Mouse (Mus musculus) cerebellum, adult 2 months (tissue): ENCODE measurements around the gene Uevld. TPM values are rescaled to one million over a fixed set of nuclear protein-coding genes. Genes with fewer than 3 reads are reported as not detected.
"Not testable (repeated sequence)": the region's sequence is repeated elsewhere in the genome, so short reads cannot be mapped to it uniquely, and the experiment has no call there.

ENCODE experiments used
- DNase-seq, 2 experiments: peaks; one replicate each; pipeline ENCODE4 v3.0.0; 2021
- H3K27ac ChIP-seq: fragments of 200-500 bp; 2 replicates; pipeline ENCODE4 v1.5.1; 2012; ENCODE audit warnings: low read length, control low read depth, inconsistent platforms; ENCODE audit not compliant: insufficient read depth
- H3K27me3 ChIP-seq: fragments of 200-500 bp; 2 replicates; pipeline ENCODE4 v1.6.1; 2012; ENCODE audit warnings: inconsistent platforms, mild to moderate bottlenecking, low read length, moderate library complexity; ENCODE audit not compliant: control insufficient read depth, insufficient read depth
- H3K4me1 ChIP-seq: fragments of 200-500 bp; 2 replicates; pipeline ENCODE4 v1.6.1; 2011; ENCODE audit warnings: low read length; ENCODE audit not compliant: control insufficient read depth, insufficient read depth
- H3K4me3 ChIP-seq: fragments of 200-500 bp; replicated peaks from 2 replicates; pipeline ENCODE3; 2011; ENCODE audit warnings: mild to moderate bottlenecking, low read depth, low read length, control low read depth; ENCODE audit not compliant: insufficient read depth
- CTCF ChIP-seq: fragments of 200-500 bp; IDR thresholded peaks from 2 replicates; pipeline ENCODE4 v1.5.1; 2011; ENCODE audit warnings: low read depth, mild to moderate bottlenecking, control low read depth, low read length, moderate library complexity, borderline replicate concordance; ENCODE audit not compliant: insufficient read depth
- POLR2A ChIP-seq: fragments of 200-500 bp; IDR thresholded peaks from 2 replicates; pipeline ENCODE4 v1.6.1; 2011; ENCODE audit warnings: low read length, control low read depth, borderline replicate concordance; ENCODE audit not compliant: insufficient read depth
- WGBS: fragments of 180-500 bp; shearing (Covaris S2); methylation state at CpG from one replicate; pipeline ENCODE4 v1.1.7; 2018; 5-methylcytosine and 5-hydroxymethylcytosine counted together
- polyA plus RNA-seq: library from polyadenylated mRNA; depleted of rRNA; stranded (reverse); fragments of >200 nt; gene quantifications from 2 replicates; pipeline ENCODE4 v1.2.3, GENCODE M21; 2012

The Uevld gene
- polyA plus RNA-seq, 1 experiment, result 7.4 TPM

DNA sequence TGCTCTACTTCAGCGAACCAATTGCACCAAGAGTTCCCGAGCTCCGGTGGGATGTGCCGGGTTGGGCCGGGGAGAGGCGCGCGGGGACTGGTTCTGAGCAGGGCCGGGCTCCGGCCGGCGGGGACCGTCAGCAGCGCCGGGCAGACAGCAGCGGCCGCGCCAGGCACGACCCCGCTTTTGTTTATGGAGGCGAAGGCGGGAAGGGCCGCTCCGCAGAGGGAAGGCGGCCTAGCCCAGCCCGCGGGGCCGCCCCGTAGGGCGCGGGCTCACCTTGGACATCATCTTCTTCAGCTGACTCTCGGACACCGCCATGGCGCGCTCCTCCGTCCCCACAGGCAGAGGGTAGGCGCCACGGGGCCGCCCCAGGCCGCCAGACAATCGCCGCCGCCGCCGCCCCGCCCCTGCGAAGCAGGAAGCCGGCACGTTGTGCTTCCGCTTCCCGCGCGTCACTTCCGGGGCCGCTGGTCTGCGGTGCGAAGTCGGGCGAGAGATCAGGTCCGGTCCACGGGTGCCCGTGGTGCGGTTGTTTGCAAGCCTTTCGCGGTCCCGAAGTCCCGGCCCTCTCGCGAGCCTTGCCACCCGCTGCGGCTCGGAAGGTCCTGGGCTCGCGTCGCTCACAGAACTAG is 38.7 kb downstream of the Uevld start, which contains the start of gene Tsg101:
Tsg101 (minus strand) TSS at position 419 of the 626 bp plus-strand sequence.
- DNase-seq, result peak; percentile 92 to 93
- Histone ChIP-seq H3K4me3 (peak within 1 kb of the TSS; percentile 76), H3K27ac (peak within 1 kb of the TSS; percentile 89), H3K27me3 (no peaks in the 10 kb centered on the region), H3K4me1 (peaks cover 3% of the 10 kb centered on the region; the same call in 1 of the 2 replicates)
- TF ChIP-seq POLR2A (peak; percentile 98), CTCF (no peak)
- under 1% methylated on average over 74 of the region's 75 CpGs for WGBS

- no peak for TF ChIP-seq POLR2A
- TF ChIP-seq CTCF, result no peak
- Histone ChIP-seq H3K4me3 (peak overlapping the region; percentile 76), H3K27me3 (no peaks in the 10 kb centered on the region), H3K27ac (no peak overlapping the region), H3K4me1 (peaks cover 3% of the 10 kb centered on the region; the same call in 1 of the 2 replicates)
- no peak for DNase-seq
- WGBS, result 15% methylated on average over 13 of the region's 13 CpGs
These were observed 39.5 kb downstream of the Uevld start for GRCm38 (mm10) chr7:46918678-46919371.

GRCm38 (mm10) chr7:46916376-46916775 is 42.0 kb downstream of the Uevld start:
- no peak overlapping the region for H3K27ac ChIP-seq
- DNase-seq, result no peak
- peaks cover 3% of the 10 kb centered on the region; the same call in 1 of the 2 replicates for H3K4me1 ChIP-seq
- H3K27me3 ChIP-seq, result no peaks in the 10 kb centered on the region
- 82% methylated on average over 3 of the region's 3 CpGs for WGBS
- no peak overlapping the region for H3K4me3 ChIP-seq
- TF ChIP-seq POLR2A (no peak), CTCF (no peak)

DNA sequence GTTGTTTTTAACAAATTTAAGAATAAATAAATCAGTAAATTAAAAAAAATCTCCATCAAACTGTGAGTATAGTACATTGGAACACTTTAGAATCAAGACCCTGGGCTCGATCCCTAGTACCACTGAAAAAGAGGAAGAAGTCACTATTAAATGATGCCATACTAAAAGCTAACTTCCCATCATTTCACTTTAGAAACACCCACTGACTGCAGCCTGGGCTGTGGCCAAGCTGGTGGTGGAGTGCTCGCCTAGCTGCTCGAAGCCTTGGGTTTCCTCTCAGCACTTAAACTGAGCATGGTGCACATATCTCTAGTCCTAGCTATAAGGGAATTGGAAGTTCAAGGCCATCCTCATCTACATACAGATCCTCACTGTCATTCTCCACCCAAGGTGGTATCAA is 47.1 kb downstream of the Uevld start:
- DNase-seq, result no peak
- TF ChIP-seq CTCF, result no peak
- Histone ChIP-seq H3K4me1 (no peaks in the 10 kb centered on the region), H3K27me3 (no peaks in the 10 kb centered on the region), H3K4me3 (no peak overlapping the region), H3K27ac (no peak overlapping the region)
- 86% methylated on average over 3 of the region's 3 CpGs for WGBS

- WGBS, result 91% methylated on average over 3 of the region's 3 CpGs
These were observed 59.0 kb downstream of the Uevld start for GRCm38 (mm10) chr7:46899343-46899742.

DNA sequence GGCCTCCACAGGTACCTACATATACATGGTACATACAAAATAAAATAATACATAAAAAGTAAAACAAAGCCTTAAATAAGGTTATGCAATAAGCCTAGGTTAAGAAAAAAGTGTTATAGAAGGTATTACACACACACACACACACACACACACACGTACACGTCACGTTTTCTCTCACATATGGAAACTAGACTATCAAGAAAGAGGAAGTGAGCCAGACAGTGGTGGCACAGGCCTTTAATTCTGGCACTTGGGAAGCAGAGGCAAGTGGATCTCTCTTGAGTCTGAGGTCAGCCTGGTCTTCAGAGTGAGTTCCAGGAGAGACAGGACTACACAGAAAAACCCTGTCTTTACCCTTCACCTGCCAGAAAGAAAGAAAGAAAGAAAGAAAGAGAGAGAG is 62.8 kb downstream of the Uevld start:
- Histone ChIP-seq H3K4me3 (no peak overlapping the region), H3K27me3 (no peaks in the 10 kb centered on the region), H3K27ac (no peak overlapping the region), H3K4me1 (no peaks in the 10 kb centered on the region)
- DNase-seq, result no peak
- TF ChIP-seq POLR2A, result no peak
- TF ChIP-seq CTCF, result no peak
- 91% methylated on average over 3 of the region's 3 CpGs for WGBS

More at GRCm38 (mm10) chr7:46899343-46899742, 59.0 kb downstream of the Uevld start:
- no peaks in the 10 kb centered on the region for H3K4me1 ChIP-seq
- DNase-seq, result no peak
- no peak overlapping the region for H3K4me3 ChIP-seq
- no peak for TF ChIP-seq POLR2A
- TF ChIP-seq CTCF, result no peak
- H3K27me3 ChIP-seq, result no peaks in the 10 kb centered on the region
- H3K27ac ChIP-seq, result no peak overlapping the region

- no peak overlapping the region for H3K27ac ChIP-seq
- H3K4me1 ChIP-seq, result no peaks in the 10 kb centered on the region
- WGBS, result 89% methylated on average over 3 of the region's 3 CpGs
- H3K4me3 ChIP-seq, result no peak overlapping the region
- DNase-seq, result no peak
- TF ChIP-seq CTCF (no peak), POLR2A (no peak)
- H3K27me3 ChIP-seq, result no peaks in the 10 kb centered on the region
These were observed 75.0 kb downstream of the Uevld start for GRCm38 (mm10) chr7:46883304-46883703.

DNA sequence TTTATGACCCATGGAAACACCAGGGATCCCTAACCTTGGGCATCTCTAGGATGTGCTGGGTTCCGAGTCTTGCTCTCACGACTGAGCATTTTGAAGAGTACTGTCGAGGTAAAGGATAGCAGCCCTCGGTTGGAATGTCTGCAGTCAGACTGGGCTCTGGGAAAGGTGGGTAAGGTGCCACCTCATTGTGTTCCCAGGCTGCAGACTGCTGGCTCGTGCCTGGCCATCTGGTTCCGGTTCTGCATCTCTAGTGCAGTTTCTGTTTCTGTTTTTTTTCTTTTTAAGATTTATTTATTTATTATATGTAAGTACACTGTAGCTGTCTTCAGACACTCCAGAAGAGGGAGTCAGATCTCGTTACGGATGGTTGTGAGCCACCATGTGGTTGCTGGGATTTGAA is 76.4 kb downstream of the Uevld start:
- H3K27ac ChIP-seq, H3K27me3 ChIP-seq, H3K4me1 ChIP-seq, DNase-seq, H3K4me3 ChIP-seq: not testable (repeated sequence)
- 77% methylated on average over 8 of the region's 8 CpGs for WGBS
